Mouse (Mus musculus) thymus, postnatal 0 days (tissue): Measurements from ENCODE around the gene Gm3448. TPM values are rescaled to one million over a fixed set of nuclear protein-coding genes. Genes with fewer than 3 reads are reported as not detected.
A peak's percentile ranks its signal among the peaks of the same experiment; 100 is the strongest.

ENCODE experiments used
- DNase-seq: peaks from one replicate; pipeline ENCODE4 v3.0.0-alpha.2; 2015; ENCODE audit warnings: low spot score
- polyA plus RNA-seq: library from polyadenylated mRNA; unstranded; fragments of >200 nt; fragmentation: Nextera tagmentation; extraction: Ambion mirVana; gene quantifications from 2 replicates; pipeline ENCODE4 v1.2.1, GENCODE M21; 2015

Gm3448 gene
- polyA plus RNA-seq, 1 experiment from 2014 or later = 9.0 TPM

DNA sequence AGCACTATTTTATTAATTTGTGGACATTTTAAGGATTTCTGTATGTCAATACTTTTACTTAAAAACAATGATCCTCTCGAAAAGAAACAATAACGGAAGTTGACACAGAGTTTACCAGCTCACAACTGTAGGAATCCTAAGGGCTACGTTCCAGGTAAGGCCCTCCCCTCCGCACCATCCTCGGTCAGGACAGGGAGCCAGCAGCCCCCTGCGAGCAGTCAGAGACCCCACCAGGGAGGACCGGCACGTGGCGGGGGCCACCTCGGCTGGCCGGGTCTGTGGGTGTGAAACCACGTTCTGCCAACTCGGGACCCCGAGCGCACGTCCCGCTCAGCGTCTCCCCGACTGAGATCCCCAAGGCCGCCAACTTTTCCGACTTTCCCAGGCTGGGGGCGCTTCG lies 80.8 kb downstream of the Gm3448 start:
- peak; percentile 13 for DNase-seq

DNA sequence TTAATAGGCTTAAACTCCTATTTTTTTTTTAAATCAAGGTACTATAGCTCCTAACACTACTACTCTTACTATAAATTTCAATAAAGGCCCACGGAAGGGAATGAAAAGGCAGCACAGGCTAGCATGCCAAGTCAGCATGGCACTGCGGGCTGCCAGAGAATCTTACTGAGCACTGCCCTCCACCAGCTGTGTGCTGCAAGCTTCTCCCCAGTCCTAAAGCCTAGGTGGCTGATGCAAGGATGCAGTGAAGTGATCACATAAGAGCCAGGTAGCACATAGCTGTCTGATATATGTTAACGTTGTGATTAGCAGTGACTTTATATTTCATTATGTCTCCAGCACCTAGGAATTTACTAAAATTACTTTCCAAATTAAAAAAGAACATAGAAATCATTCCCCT lies 81.4 kb downstream of the Gm3448 start:
- peak; percentile 16 for DNase-seq

DNA sequence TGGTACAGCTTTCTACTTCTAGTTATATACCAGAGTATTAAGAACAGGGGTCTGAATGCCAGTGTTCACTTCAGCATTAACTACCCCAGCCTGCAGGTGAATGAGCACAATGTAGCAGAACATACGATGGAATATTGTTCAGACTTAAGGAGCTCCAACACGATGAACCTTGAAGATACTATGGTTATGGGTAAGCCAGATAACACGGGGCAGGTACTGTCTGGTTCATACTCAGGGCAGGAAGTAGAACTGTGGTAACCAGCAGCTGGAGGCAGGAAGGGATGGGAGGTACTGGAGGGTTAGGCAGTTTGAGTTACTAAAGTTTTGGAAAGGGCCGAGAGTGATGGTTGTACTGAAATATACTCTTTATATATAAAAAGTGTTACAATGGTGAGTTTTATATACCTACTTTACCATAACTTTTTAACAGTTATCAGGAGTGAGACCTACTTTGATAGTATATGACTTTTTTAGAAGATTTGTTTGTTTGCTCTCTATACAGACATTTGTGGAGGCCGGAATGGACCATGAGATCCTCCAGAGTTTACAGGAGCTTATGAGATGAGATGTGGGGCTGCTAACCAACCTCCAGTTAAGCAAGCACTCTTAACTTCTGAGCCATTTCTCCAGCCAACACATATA lies 82.5 kb downstream of the Gm3448 start:
- peak; percentile 46 for DNase-seq

DNA sequence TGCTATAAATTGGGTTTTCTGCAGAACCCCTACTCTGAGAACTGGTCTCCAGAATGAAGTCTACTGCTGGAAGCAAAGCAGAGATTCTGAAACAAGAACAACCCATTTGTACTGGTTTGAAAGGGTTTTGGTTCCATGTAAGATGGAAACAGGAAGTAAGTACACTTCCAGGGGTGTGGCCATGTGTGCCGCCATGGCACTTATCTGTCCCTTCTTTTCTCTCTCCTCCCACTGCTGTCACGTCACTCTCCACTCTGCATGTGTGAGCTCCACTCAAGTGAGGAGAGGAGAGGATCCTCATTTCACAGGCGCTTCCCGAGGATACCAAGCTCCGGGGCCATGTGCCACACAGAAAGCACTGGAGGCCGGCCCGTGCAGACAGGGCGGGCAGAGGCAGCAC lies 87.9 kb downstream of the Gm3448 start:
- DNase-seq = no peak

DNA sequence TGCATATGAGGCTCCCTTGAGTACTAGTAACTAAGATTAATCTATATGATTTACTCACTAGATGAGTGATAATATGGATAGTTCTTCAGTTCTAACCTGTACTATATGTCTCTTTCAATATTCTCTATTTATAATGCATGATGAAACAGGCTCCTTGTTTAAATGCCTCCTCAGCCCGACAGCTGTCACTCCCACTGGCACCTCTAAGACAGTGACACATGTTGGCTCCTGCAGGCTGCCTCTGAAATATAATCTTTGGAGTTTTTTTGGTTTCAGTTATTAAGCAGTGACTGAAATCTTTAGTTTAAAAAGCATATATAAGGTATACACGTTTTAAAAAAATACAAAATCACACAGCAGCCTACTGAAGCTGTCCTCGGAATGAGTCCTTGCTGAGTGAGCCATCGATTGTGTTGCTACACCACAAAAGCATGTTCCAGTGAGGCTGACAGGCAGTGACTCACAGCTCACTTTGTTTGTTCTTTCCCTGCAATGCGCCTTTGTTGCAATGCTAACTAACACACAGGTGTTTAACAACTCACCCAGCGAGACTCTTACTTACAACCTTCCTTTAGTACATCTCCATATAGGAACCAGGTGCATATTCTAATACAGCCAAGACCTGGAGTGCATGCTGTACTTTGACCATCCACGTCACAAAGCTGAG lies 92.0 kb downstream of the Gm3448 start:
- DNase-seq = no peak

Other genes with a start within 250 kb of the Gm3448 start
- 16.1 and 21.3 TPM in 2 replicates for gene Wdr27, start 98.4 kb downstream of the Gm3448 start, polyA plus RNA-seq
- 37.5 and 39.0 TPM in 2 replicates for gene 1600012H06Rik, start 98.4 kb downstream of the Gm3448 start, polyA plus RNA-seq
- gene Phf10, start 80.3 kb downstream of the Gm3448 start, polyA plus RNA-seq = 42.1 and 43.7 TPM in 2 replicates
- gene 9030025P20Rik, start 63.1 kb downstream of the Gm3448 start, polyA plus RNA-seq = 11.9 and 15.9 TPM in 2 replicates
- gene Gm3417, start 62.7 kb downstream of the Gm3448 start, polyA plus RNA-seq = 0.23 and 2.2 TPM in 2 replicates
- 8.5 and 13.8 TPM in 2 replicates for gene Gm3435, start 31.4 kb downstream of the Gm3448 start, polyA plus RNA-seq
- 63.6 and 89.5 TPM in 2 replicates for gene Ermard, start 329 bp downstream of the Gm3448 start, polyA plus RNA-seq
- gene Tcte3, start within 50 bp of the Gm3448 start, polyA plus RNA-seq = 2.1 and 2.7 TPM in 2 replicates